Mouse (Mus musculus): ENCODE measurements around the gene Them5.

Them5 gene

DNA sequence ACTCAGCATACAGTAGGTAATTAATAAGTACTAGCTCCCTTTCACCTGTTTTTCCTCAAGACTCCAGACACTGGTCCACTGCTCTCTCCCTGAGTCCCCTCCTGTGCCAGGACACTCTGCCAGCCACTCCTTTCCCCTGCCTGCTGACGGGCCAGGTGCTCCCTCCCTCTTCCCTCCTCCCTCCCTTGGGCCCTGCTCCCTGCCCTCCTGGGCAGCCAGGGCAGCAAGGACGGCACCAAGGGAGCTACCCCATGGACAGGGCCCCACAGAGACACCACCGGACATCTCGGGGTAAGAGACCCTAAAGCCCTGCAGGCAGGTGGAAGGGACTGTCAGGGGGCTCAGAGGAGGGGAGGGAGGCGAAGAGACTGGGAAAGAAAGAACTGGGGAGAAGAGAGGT, 30.7 kb downstream of the Them5 start, which contains the start of gene Rorc:
TSS of gene Rorc (plus strand) at position 154 of the 400 bp plus-strand sequence.
- DNase-seq, result peak; percentile 64 to 78

GRCm38 (mm10) chr3:94373090-94373489, 31.2 kb downstream of the Them5 start:
- peak; percentile 30 to 50 for DNase-seq

DNA sequence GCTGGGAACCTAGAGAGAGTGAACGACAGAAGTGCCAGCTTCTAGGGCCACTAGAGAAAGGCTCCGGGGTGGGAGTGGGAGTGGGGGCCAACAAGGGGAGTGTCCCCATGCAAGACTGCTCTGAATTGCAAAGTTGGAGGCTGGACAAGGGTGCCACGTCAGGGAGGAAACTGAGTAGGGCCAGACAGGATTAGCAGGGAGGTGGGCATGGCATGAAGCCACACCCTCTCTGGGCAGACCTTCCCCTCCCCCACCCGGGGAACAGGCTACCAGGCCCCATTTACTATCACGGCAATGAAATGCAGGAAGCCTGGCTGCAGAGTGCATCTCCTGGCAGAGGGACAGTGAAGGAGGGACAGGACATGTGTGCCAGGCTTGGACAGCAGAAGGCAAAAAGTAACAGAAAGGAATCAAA, 31.7 kb downstream of the Them5 start:
- peak; percentile 72 to 82 for DNase-seq

DNA sequence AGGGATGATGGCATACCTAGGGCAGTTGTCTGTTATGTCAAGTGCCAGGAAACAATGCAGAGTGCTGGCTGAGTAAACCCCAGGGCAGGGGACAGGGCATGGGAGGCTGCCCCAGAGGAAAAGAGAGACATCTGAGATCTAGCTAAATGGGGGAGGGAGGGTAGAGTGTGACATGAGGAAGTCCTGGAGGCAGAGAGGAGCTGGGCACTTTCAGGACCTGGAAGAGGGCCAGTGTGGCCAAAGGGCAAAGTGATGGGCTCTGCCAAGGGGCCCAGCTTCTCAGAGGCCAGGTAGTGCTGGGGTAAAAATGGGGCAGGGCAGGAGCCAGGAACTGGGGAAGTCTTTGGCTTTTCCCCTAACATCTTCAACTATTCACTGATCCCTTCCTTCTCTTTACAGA, 32.7 kb downstream of the Them5 start:
- peak; percentile 31 to 57 for DNase-seq

GRCm38 (mm10) chr3:94375146-94375545, 33.2 kb downstream of the Them5 start:
- no peak for DNase-seq

DNA sequence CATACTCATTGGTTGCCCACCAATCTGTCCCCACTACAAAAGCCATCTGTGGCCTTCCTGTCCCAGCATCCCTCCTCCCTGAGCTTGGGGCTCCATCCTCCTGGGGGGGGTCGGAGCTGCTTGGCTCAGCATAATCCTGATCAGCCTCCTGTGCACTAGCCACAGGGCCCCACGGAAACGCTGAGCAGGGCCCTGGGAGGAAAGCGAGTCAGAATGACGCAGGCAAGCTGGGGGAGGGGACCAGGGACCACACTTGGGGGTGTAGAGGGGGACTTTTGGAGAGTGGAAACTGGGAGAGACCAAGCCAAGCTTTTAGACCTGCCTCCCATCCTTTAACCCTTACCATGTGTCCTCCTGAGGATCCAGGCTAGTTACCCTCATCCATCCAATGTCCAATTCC, 34.0 kb downstream of the Them5 start:
- no peak for DNase-seq

DNA sequence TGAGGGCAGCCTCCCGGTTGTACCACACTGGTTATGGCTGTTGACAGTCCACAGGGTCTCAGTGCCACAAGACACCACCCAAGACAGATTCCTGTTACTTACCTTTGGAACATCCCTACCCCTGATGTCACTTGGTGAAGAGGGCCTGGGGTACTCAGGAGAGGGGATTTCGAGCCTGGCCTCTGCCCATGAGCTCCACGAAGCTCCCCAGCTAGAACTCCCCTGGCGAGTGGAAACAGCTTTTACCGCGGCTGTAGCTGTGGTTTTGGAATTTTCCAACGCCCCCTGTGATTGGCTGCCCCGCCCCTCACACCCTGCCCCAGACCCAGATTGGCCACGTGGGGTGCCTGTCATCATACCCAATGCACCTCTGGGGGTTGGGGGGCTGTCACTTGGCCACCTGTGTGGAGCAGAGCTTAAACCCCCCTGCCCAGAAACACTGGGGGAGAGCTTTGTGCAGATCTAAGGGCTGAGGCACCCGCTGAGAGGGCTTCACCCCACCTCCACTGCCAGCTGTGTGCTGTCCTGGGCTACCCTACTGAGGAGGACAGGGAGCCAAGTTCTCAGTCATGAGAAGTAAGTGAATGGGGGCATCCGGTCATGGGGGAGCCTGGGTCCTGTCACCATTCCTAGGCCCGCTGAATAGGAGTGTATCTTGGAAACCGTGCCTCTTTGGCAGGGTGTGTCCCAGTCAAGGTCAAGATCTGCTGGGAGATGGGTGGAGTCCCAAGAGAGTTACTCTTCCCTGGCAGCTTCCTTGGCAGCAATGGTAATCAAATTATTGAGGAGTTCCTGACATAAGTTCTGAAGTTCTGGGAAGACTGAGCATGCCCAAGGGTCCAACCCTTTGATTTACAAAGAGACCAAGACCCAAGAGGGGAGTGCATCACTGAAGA, 35.4 kb downstream of the Them5 start:
- DNase-seq, result no peak

DNA sequence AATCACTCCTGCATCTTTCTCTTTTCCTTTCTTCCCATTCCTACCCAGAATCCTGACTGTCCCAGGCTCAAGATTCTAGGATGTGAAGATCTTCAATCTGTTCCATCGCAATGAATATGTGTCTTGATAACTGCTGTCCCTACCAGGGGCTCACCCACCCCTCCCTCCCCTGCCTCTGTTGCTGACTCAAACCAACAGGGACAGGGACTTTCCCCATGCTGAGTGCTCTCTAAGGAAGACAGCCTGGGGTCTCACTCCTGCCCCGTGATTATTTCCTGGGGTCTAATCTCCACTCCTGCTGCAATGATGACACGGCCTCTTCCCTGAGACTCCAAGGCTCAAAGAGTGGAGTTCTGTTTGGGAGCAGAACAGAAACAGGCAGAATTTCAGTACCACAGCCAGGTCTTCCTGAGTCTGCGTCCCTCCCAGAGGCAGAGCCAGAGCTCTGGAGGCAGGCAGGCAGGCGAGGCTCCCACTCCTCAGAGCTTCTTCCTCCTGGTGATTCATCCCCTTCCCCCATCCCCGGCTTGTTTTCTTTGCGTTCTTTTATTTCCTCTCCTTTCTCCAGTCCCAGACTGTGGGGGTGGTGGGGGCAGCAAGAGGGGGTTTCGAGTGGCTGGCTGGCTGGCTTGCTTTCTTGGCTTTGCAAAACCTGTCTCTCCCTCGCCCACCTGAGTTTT, 38.1 kb downstream of the Them5 start:
- no peak for DNase-seq

DNA sequence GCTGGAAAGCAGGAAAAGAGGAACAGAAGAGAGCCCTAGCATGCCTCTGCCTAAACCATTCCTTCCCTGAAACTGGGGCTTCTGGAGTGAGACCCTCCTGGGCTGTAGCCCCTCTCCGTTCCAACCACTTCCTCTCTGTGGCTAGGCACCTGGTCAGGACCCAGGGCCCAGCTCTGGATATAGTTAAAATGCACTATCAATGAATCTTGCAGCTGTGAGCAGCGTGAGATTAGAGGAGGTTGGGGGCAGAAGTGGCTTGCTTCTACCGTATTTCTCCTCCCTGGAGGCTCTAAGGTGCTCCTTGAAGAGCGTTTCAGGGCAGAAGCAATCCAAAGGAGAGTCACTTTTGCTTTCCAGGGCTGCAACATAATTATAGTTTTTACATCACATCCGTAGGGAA, 40.4 kb downstream of the Them5 start:
- DNase-seq, result no peak

- DNase-seq, result no peak
Observed at GRCm38 (mm10) chr3:94383476-94383875, 41.6 kb downstream of the Them5 start.

- no peak for DNase-seq
Observed at GRCm38 (mm10) chr3:94386671-94387070, 44.8 kb downstream of the Them5 start.

DNA sequence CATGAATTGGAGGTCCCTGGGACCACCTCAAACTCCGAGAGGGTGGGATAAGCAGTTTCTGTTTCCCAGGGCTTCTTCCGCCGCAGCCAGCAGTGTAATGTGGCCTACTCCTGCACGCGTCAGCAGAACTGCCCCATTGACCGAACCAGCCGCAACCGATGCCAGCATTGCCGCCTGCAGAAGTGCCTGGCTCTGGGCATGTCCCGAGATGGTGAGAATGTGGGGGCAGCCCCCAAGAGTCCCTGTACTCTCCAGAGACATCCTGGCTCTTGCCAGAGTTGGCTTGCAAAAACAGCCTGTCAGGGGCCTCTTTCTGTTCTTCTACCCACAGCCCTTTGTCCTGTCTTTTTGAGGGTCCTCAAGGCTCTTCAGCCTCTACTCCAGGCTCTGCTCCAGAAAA, 45.5 kb downstream of the Them5 start:
- no peak for DNase-seq

- no peak for DNase-seq
Observed at GRCm38 (mm10) chr3:94388047-94388446, 46.1 kb downstream of the Them5 start.

- no peak for DNase-seq
Observed at GRCm38 (mm10) chr3:94389420-94389819, 47.5 kb downstream of the Them5 start.

DNA sequence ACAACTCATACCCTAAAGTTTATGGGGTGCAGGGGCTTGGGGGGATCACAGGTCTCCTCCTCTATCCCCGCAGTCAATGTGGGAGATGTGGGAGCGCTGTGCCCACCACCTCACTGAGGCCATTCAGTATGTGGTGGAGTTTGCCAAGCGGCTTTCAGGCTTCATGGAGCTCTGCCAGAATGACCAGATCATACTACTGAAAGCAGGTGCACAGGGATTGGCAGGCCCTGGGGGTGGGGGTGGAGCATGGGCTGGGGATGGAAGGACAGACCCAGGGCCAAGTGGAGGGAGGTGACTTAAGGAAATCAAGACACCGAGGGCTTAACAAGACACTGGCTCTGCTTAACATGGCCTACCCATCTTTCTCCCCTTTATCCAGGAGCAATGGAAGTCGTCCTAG, 49.1 kb downstream of the Them5 start:
- no peak for DNase-seq

GRCm38 (mm10) chr3:94392128-94392527, 50.2 kb downstream of the Them5 start:
- no peak for DNase-seq

DNA sequence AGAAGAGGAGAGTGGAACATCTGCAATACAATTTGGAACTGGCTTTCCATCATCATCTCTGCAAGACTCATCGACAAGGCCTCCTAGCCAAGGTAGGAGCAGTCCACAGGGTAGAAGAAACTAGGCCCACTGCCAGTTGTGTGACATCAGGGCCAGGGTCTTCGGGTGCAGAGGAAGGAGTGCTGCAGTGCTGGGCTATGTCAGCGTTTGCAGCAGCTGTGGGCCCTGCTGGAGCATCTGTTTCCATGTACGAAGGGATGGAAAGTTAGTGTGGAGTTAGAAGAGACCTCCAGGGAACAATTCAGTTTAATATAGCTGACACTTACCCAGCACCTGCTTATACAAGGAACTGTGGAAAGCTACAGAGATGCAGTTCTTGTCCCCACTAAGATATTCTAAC, 51.1 kb downstream of the Them5 start:
- DNase-seq, result no peak

DNA sequence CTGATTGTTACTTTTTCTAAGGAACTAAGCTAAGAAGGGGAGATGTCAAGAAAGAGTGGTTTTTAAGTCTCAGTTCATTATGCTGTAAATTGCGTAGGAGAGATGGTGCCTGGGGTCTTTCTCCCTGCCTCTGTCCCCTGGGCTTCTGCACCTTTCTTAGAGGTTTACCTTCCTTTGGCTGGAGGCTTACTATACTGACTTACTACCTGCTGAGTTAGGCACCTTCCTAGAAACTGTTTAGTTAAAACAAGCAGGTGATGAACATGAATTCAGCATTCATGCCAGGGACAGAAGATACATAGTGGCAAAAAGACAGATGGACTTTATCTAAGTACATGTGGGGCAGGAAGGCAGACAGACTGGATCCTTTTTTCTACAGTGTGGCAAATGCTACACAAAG, 54.4 kb downstream of the Them5 start:
- DNase-seq, result no peak

DNA sequence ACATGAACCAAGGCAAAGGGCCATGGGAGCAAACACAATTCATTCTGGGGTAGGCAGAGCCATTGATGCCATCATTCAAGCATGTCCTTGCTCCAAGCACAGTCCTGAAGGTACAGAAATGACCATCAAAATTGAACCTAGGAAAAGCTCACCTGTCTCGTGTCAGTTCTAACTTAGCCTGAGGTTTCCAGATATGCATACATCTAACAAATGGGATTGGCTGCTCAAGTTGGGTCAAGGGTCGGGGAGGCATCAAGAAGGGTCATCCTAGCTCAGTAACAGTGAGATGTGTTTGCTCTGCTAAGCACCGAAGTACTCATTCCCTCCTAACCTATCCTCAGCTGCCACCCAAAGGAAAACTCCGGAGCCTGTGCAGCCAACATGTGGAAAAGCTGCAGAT, 55.0 kb downstream of the Them5 start:
- no peak for DNase-seq

All from kidney, postnatal 4 days (tissue).